Mouse (Mus musculus): ENCODE results near the gene Kif9. TPM values are rescaled to one million over a fixed set of nuclear protein-coding genes. Genes with fewer than 3 reads are reported as not detected.

Gene Kif9
- polyA plus RNA-seq, 1 experiment from 2014 or later = 4.7 TPM

Other genes with a start within 250 kb of the Kif9 start
- gene Cspg5, start 233.2 kb upstream of the Kif9 start, polyA plus RNA-seq (2015; fragmentation: Nextera tagmentation; extraction: Ambion mirVana) = 180 and 230 TPM in 2 replicates
- 39.4 and 41.0 TPM in 2 replicates for gene Elp6, start 171.8 kb upstream of the Kif9 start, polyA plus RNA-seq (2015; fragmentation: Nextera tagmentation; extraction: Ambion mirVana)
- 57.4 and 64.5 TPM in 2 replicates for gene Scap, start 143.7 kb upstream of the Kif9 start, polyA plus RNA-seq (2015; fragmentation: Nextera tagmentation; extraction: Ambion mirVana)
- 18.5 and 24.0 TPM in 2 replicates for gene Ptpn23, start 68.7 kb upstream of the Kif9 start, polyA plus RNA-seq (2015; fragmentation: Nextera tagmentation; extraction: Ambion mirVana)
- gene Ngp, start 57.2 kb upstream of the Kif9 start, polyA plus RNA-seq (2015; fragmentation: Nextera tagmentation; extraction: Ambion mirVana) = 0.80 and 1.4 TPM in 2 replicates
- gene Klhl18, start 264 bp upstream of the Kif9 start, polyA plus RNA-seq (2015; fragmentation: Nextera tagmentation; extraction: Ambion mirVana) = 29.1 and 32.2 TPM in 2 replicates
- gene Setd2, start 55.6 kb downstream of the Kif9 start, polyA plus RNA-seq (2015; fragmentation: Nextera tagmentation; extraction: Ambion mirVana) = 32.6 and 39.6 TPM in 2 replicates
- gene Nradd, start 147.5 kb downstream of the Kif9 start, polyA plus RNA-seq (2015; fragmentation: Nextera tagmentation; extraction: Ambion mirVana) = 25.5 and 27.1 TPM in 2 replicates
- gene Nbeal2, start 177.2 kb downstream of the Kif9 start, polyA plus RNA-seq (2015; fragmentation: Nextera tagmentation; extraction: Ambion mirVana) = 5.2 and 6.1 TPM in 2 replicates
- gene Ccdc12, start 179.5 kb downstream of the Kif9 start, polyA plus RNA-seq (2015; fragmentation: Nextera tagmentation; extraction: Ambion mirVana) = 93.3 and 103 TPM in 2 replicates